Mouse (Mus musculus) gastrocnemius, postnatal 4 days (tissue): ENCODE data around the gene Atp8b3. TPM values are rescaled to one million over a fixed set of nuclear protein-coding genes. Genes with fewer than 3 reads are reported as not detected.

Experiments
- DNase-seq, 2 experiments: peaks; one replicate each; pipeline ENCODE4 v3.0.0; 2021 to 2022; ENCODE audit warnings: low spot score in 2 of 2, mixed read lengths in 2 of 2
- total RNA-seq, 2 experiments: library from RNA; stranded (reverse); gene quantifications; 2 replicates each; pipeline ENCODE4 v1.2.3; 2021

Gene Atp8b3
- total RNA-seq, 2 experiments from 2014 or later = 0.05 TPM

- DNase-seq = peak; percentile 59 to 77
These were observed 30.7 kb upstream of the Atp8b3 start for GRCm38 (mm10) chr10:80569664-80570066.

- DNase-seq = peak in 1 of 2 experiments; percentile 21
These were observed 30.0 kb upstream of the Atp8b3 start for GRCm38 (mm10) chr10:80568876-80569275.

DNA sequence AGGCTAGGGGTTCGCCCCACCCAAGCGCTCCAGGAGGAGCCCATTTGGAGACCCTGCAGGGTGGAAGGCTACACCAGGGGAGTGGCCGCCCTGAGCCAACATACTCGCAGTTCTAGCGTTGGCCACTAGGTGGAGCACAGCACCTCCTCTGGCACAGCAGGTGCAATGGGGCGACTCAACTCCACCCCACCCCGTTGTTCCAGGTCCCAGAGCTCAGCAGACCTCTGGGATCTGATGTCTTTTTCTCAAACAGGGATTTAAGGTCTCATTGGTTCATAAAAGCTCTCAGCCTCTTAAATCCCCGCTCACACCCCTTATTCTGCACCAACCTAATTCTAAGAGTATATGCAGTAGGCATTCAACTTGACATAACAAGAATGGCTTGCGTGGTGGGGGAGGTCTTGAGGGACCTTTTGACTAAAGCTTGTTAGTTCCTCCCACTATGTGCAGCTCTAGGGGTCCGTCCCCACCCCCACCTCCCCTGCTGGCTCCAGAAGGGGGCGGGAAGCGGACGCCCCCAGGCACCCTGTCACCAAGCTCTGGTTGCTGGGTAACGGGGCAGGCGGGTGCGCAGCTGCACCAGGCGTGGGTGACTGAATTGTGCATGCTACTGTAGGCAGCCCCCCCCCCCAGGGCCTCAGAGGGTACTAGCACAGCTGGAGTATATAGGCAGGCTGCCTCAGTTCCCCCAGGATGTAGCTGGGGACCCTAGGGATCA lies 27.6 kb upstream of the Atp8b3 start:
- DNase-seq = peak; percentile 75 to 82

DNA sequence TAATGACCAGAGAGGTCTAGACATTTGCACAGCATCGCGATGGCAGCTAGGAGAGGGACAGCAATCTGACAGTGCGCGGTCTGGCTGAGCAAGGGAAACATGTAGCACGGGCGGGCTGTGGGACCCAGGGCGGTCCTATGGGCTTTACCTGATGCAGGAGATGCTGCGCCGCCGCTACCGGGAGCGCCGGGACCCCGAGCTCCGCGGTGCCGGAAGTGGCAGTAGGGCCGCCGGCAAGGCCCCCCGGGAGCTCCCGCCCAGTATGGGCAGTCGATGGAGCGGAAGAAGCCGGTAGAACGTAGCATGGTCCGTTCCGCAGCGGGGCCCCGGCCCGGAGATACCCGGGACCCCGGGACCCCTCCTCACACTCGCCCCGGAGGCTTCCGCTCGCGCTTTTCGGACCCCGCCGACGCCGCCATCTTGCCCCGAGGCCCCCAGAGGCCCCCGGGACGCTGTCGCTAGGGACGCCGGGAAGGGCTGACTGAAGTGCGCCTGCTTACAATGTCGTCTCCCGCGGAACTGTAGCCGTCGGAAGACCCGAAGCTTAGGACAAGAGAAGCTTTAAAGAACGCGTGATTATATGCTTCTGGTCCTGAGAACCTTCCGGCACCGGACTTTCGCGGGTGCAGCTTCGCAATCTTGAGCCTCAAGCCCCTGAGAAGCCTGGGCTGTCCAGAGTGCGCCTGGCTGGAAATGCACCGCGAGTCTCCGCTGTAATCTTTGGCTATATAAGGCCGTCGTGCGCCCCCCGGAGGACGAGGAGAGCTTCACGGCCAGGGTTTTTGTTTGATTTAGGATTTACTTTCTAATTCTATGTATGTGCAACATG lies 22.4 kb upstream of the Atp8b3 start, which contains the start of gene Rexo1:
Gene Rexo1, minus strand, starts transcription at position 445 of the 829 bp plus-strand sequence.
- DNase-seq = peak; percentile 75 to 93

- DNase-seq = no peak
These were observed 21.7 kb upstream of the Atp8b3 start for GRCm38 (mm10) chr10:80560621-80561020.

DNA sequence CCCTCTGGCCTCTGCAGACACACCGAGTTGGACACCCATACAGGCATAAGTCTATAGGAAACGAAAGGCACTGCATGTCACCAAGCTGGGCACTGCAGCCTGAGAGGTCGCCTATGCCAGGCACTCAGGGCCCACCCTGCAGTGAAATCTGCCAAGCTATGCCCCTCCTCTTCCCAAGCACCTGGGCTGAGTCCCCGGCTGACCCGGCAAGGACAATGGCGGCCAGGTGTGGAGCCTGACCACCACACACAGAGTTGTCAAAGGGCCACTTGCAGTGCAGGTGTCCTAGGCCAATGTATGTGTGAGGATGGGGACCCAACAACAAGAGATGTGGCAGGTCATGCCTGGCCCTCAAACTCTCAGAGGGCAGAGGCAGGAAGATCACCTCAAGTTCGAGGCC lies 20.5 kb upstream of the Atp8b3 start:
- DNase-seq = no peak

DNA sequence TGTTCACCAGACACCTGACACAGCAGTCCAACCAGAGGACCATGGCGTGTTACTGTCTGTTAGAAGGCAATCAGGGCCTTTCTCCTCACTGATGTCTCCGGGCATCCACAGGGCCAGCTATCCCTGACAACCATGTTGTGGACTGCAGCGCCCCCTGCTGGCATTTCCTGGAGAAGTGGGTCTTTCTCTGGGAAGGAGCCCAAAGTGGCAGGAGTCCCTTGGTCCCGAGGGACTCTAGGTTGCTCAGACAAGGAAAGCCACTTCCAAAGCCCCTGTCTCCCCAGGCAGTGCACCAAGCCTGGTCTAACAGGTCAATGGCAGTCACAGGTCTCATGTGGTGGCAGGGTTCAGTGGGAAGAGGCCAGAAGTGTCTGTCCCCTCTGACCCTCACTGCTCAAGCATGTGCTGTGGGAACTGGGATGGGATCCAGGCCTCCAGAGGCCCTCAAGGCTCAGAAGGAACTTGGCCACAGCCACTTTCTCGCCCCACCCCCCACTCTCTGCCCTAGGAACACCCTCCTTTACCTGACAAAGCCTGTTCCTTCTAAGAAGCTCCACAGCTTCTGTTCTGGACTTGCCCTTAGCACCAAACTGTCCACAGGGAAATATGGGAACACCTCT lies 18.5 kb upstream of the Atp8b3 start:
- peak in 1 of 2 experiments; percentile 78 for DNase-seq

DNA sequence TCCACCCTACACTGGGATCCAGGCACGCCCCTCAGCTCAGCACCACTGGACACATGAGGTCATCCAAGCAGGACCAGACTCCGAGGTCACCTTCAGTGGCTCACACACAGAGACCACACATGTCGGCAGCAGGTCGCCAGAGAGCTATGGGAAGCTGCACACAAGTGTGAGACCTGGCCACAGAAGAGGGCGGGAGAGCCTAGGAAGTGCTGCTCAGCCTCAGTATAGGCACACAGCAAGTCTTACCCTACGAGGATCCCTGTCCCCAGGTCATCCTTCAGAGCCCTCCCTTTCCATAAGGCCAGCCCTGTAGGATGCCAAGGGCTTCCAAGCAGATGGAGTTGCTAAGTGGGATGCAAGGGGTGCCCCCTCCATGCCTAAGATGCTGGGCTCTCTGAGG lies 15.1 kb upstream of the Atp8b3 start:
- DNase-seq = no peak

GRCm38 (mm10) chr10:80553575-80553974 lies 14.7 kb upstream of the Atp8b3 start:
- no peak for DNase-seq

DNA sequence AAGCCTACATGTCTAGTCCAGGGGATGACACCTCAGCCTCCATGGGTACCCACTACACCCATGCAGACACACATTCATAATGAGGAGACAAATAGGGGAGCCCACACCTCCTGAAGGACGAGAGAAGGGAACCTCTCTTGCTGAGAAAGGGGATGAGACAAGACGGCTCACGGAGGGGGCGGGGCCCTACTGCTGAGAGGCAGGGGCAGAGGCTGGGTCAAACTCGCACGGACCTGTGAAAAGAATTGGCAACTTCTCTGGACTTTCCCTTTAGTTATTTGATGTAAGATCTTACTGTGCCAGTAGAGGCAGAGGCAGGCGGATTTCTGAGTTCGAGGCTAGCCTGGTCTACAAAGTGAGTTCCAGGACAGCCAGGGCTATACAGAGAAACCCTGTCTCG lies 13.4 kb upstream of the Atp8b3 start:
- DNase-seq = no peak

- DNase-seq = no peak
These were observed 10.4 kb upstream of the Atp8b3 start for GRCm38 (mm10) chr10:80549279-80549678.

DNA sequence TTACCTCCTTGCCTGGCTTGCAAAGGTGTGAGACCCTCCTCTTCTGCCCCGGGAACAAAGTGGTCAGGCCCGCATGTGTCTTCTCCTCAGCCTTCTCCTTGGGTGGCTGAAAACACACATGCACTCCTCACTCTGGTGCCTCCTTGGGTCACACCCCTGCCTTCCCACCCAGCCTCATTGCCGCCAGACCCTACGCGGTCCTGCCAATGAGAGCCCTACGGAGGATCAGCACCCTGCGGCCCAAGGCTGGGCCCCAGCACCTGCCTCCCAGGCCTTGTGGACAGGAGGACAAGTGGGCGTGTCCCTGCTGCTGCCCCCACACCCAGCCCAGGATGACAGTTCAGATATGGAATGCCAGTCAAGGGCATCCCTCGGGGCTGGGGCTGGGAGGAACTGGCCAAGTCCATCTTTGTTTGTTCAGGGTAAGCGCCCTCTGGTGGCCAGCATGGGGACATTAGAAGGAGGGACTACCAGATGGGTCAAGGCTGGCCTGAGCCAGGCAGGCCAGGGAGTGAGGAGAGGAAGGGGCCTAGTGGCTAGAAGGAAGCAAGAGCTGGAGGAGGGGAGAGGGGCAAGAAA lies 9.6 kb upstream of the Atp8b3 start:
- DNase-seq = peak; percentile 64 to 70

GRCm38 (mm10) chr10:80547539-80547938 lies 8.6 kb upstream of the Atp8b3 start:
- DNase-seq = no peak

- no peak for DNase-seq
These were observed 8.0 kb upstream of the Atp8b3 start for GRCm38 (mm10) chr10:80546945-80547344.

- DNase-seq = no peak
These were observed 6.7 kb upstream of the Atp8b3 start for GRCm38 (mm10) chr10:80545590-80545989.

DNA sequence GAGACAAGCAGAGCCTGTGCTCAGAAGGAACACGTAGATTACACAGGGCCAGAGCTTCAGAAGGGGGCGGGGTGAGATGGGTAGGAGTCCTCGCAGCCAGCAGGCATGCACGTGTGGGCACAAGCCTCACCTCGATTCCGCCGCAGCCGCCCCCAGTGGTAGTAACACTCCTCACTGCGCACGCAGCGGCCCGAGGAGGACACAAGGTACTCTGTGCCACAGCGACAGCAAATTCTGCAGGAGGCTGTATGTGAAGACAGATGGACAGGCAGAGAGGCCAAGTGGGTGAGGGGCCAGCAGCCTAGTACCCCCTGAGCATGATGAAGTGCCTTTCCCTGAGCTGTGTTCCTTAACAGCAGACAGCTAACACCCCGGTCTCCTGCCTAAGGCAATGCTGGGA lies 4.9 kb upstream of the Atp8b3 start:
- no peak for DNase-seq

DNA sequence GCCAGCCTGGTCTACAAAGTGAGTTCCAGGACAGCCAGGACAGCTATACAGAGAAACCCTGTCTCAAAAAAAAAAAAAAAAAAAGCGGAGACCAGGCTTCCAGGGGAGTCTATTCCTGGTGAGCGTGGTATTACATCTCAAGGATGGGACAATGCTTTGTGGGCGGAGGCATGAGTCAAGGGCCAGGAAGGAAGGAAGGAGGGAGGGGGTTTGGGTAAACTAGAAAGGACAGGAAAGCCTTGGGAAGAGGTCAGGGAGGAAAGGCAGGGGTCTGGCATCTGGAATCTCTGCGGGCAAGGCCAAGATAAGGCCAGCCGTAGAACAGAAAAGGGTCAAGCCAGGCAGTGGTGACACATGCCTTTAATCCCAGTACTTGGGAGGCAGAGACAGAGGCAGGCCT lies 569 bp upstream of the Atp8b3 start:
- DNase-seq = no peak

GRCm38 (mm10) chr10:80538180-80538579 lies 744 bp downstream of the Atp8b3 start:
- no peak for DNase-seq

DNA sequence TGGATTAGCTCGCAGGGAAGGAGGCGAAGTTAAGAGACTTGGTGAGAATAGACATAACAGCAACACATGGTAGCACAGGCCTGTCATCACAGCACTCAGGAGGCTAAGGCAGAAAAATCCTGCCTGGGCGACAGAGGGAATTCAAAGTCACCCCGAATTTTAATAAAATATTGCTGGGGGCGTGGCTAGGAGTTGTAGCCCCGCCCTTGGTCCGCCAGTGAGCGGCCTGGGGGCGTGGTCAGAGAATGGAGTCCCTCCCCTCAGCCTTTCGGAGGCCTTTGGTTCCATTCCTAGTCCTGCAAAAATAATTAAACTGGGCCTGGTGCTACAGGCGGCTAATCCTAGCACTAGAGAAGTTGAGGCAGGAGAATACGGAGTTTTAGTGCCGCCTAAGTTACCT lies 3.2 kb downstream of the Atp8b3 start:
- no peak for DNase-seq

DNA sequence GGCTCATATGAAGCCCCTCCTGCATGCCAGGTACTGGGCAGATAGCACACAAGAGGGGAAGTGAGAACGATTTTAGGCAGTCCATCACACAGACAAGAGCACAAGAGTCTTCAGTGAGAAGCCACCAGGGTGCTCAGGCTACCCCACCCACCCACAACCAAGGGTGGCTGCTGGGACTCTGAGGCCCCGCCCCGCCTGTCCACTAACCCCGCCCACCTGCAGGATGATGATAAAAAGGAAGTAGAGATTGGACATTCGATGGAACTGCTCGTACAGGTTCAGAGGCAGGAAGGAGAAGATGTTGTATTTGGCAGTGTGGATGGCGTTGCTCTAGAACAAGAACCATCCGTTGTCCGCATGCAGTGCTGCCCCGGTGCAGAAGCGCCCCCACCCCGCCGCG lies 3.9 kb downstream of the Atp8b3 start:
- DNase-seq = no peak

DNA sequence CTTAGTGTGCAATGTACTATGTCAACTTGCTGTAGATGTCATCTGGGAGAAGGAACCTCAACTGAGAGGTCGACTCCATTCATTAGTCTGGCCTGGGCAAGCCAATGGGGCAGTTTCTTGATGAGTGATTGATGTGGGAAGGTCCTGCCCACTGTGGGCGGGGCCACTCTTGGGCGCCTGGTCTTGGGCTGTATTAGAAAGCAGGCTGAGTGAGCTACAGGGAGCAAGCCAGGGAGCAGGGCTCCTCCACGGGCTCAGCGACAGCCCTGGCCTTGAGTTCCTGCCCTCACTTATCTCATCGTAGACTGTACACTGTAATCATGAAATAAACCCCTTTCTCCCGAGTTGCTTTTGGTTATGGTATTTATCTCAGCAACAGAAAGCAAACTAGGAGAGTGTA lies 5.2 kb downstream of the Atp8b3 start:
- no peak for DNase-seq

DNA sequence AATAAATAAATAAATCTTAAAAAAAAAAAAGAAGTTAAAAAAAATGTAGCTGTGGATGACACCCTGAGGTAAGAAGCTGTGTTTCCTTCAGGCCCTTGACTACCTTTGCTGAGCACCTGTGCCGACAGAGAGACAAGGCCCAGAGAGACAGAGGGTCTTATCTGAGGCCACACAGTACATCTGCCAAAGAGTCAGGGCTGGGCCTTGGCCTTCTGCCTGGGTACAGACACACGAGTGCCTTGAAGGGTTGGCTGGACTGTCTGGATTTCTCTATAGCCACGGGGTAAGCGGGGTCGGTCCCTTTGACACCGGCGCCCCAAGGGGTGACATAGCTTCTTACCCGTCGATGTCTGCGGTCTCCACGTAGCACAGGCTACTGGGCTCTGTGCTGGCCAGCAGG lies 6.1 kb downstream of the Atp8b3 start:
- DNase-seq = no peak
